Mouse (Mus musculus) pancreas, adult 10 weeks (tissue): Measurements from ENCODE around the gene Psors1c2. TPM values are rescaled to one million over a fixed set of nuclear protein-coding genes. Genes with fewer than 3 reads are reported as not detected.

ENCODE experiments used
- polyA plus RNA-seq: library from polyadenylated mRNA; stranded (reverse); fragments of 350-450 nt; fragmentation: Illumina TruSeq; extraction: RNeasy Lipid Tissue Mini Kit (QIAGEN cat#74804); gene quantifications from one replicate; pipeline ENCODE4 v1.2.3, GENCODE M21; 2015; ENCODE audit warnings: low read depth, low replicate concordance; ENCODE audit not compliant: insufficient read depth

The Psors1c2 gene
- polyA plus RNA-seq = not detected

DNA sequence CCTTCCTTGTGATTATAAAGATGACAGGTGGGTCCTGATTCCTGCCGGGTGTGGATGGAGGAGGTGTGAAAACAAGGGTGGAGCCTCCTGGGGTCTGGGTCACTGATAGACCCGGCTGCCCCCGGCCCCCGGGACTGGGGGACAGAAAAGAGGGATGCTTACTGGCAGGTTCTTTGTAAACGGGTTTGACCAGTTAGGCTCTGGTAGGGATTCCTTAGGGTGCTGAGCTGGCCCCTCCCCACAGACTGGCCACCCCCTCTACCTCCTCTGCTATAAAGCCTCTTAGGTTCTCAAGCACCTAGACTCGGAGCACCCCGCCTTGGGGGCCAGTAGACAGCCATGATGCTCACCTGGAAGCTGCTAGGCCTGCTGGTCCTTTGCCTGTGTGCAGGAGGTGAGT, at the start of gene Psors1c2:
Gene Psors1c2 (plus strand): TSS at position 301 of the 400 bp plus-strand sequence.

DNA sequence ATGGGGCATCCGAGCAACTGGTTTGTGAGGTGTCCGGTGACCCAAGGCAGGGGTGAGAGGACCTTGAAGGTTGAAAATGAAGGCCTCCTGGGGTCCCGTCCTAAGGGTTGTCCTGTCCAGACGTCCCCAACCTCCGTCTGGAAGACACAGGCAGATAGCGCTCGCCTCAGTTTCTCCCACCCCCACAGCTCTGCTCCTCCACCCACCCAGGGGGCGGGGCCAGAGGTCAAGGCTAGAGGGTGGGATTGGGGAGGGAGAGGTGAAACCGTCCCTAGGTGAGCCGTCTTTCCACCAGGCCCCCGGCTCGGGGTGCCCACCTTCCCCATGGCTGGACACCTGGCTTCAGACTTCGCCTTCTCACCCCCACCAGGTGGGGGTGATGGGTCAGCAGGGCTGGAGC, 27.2 kb upstream of the Psors1c2 start, which contains the start of gene Pou5f1:
Gene Pou5f1 (plus strand): TSS at position 243 of the 400 bp plus-strand sequence.

DNA sequence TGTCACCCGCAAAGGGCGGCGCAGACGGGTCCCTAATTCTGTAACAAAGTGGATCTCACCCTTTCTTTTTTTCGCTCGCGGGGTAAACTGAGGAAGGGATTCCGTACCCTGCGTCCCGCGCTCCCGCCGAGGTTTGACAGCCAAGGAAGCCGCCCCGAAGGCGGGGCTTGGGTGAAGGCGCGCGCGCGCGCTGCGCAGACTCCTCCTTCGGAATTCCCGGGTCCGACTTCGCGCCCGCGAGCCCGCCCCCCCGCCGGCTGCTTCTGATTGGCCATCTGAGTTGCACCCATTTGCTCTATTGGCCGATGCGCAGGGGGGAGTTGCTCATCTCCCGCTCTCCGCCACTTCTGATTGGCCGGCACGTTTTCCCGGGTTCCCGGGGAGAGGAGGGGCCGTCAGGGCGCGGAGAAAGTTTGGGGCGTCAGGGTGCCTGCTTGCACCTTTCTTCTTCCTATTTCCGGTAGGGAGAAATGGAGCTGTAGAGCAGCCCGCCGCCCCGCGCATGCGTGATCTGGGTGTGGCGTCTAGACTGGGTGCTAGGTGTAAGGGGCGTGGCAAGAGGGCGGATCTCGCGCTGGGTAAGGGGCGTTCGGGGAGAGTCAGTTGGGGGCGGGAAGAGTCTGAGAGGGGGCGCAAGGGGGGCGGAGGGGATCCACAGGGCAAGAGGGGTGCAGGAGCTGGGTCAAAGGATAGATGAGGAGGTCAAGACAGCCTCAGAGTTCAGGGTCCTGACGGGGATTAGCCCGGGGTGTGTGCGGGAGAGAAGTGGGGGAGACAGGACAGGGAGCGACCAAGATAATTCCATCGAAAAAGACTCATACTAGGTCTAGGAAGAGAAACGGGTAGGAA, 16.1 kb upstream of the Psors1c2 start, which contains the start of the genes Tcf19 and Cchcr1:
Gene Tcf19 (minus strand): TSS at position 173 of the 849 bp plus-strand sequence.
Gene Cchcr1 (plus strand): TSS at position 449 of the 849 bp plus-strand sequence.

DNA sequence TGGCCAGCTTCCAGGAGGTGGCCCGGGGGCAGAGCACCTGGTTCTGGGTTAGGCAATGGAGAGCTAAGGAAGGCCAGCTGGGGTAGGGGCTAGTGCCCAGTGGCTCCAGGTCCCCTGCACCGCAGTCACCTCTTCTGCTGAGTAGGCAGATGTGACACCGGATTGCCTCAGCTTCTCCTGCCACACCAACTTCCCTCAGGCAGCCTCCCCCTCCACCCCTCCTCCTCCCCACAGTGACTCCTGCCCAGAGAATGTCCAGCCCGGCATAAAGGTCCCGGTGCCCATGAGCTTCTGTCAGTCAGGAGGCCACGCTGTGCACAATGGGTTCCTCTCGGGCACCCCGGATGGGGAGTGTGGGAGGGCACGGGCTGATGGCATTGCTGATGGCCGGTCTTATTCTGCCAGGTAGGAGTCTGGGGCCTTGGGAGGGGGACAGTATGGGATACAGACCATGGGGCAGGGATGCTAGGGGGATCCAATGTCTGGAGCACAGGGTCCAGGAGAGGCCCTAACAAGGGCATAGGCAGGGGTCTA, 18.9 kb downstream of the Psors1c2 start, which contains the start of gene Cdsn:
Gene Cdsn (plus strand): TSS at position 248 of the 534 bp plus-strand sequence.

DNA sequence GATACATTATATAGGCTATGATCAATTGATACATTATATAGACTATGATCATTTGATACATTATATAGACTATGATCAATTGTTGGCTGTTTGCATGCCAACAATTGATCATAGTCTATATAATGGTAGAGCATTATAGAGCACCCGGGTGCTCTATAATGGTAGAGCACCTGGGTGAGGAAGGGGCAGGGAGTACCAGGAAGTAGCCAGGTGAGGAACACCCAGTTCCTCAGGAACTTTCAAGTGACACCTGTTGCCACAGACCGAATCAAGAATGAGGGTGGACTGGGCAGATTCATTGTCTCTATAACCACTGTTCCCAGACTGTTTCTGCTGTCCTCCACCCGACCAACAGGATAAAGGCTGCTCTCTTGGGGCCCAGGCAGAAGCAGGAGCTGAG, 34.1 kb downstream of the Psors1c2 start, which contains the start of gene 2300002M23Rik:
Gene 2300002M23Rik (plus strand): TSS at position 301 of the 400 bp plus-strand sequence.

Other genes starting within 250 kb of the Psors1c2 start
- not detected for gene H2-Q1, start 212.8 kb upstream of the Psors1c2 start, polyA plus RNA-seq
- gene H2-Q2, start 191.0 kb upstream of the Psors1c2 start, polyA plus RNA-seq = 8.9 TPM
- 22.5 TPM for gene H2-Q4, start 153.6 kb upstream of the Psors1c2 start, polyA plus RNA-seq
- 6.3 TPM for gene H2-Q6, start 108.4 kb upstream of the Psors1c2 start, polyA plus RNA-seq
- gene H2-Q7, start 94.0 kb upstream of the Psors1c2 start, polyA plus RNA-seq = 8.5 TPM
- gene H2-Q10, start 63.1 kb upstream of the Psors1c2 start, polyA plus RNA-seq = 0.96 TPM
- gene Pou5f1, start 27.2 kb upstream of the Psors1c2 start, polyA plus RNA-seq = not detected
- gene Tcf19, start 16.4 kb upstream of the Psors1c2 start, polyA plus RNA-seq = 1.3 TPM
- gene Cchcr1, start 16.1 kb upstream of the Psors1c2 start, polyA plus RNA-seq = 3.6 TPM
- not detected for gene Cdsn, start 18.9 kb downstream of the Psors1c2 start, polyA plus RNA-seq
- gene 2300002M23Rik, start 34.2 kb downstream of the Psors1c2 start, polyA plus RNA-seq = not detected
- gene Sfta2, start 68.3 kb downstream of the Psors1c2 start, polyA plus RNA-seq = not detected
- not detected for gene Gm9573, start 93.4 kb downstream of the Psors1c2 start, polyA plus RNA-seq
- gene Mucl3, start 110.5 kb downstream of the Psors1c2 start, polyA plus RNA-seq = not detected
- gene Vars2, start 134.4 kb downstream of the Psors1c2 start, polyA plus RNA-seq = 5.8 TPM
- 4.2 TPM for gene Gtf2h4, start 140.5 kb downstream of the Psors1c2 start, polyA plus RNA-seq
- gene Ddr1, start 171.4 kb downstream of the Psors1c2 start, polyA plus RNA-seq = 10.7 TPM